Mouse (Mus musculus) ZHBTc4 (cell line): ENCODE results near the gene Mrgpra2b.
"Not testable (repeated sequence)": the region's sequence is repeated elsewhere in the genome, so short reads cannot be mapped to it uniquely, and the experiment has no call there.

Experiments
- DNase-seq: peaks from one replicate; pipeline ENCODE4 v3.0.0-alpha.2; 2011; ENCODE audit warnings: low read depth, low spot score

Mrgpra2b gene

DNA sequence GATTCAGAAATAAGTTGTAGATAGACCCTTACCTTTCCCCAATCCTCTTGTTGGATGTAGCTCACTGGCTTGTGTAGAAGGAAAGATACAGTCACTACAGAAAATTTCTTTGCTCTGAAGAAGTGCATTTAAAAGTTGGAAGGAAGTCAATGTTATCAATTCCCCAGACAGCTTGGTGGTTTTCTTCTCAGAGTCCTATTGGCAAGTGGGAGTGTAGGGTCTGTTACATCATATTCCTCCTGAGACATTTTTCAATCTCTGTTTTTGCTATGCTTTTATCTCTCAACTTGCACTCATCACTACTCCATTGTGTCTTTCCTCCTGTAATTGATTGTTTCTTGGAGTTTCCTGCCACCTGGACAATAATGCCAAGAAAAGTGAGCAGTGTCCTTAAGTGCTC lies at the start of gene Mrgpra2b:
Gene Mrgpra2b (minus strand): TSS at position 101 of the 400 bp plus-strand sequence.
- no peak for DNase-seq

DNA sequence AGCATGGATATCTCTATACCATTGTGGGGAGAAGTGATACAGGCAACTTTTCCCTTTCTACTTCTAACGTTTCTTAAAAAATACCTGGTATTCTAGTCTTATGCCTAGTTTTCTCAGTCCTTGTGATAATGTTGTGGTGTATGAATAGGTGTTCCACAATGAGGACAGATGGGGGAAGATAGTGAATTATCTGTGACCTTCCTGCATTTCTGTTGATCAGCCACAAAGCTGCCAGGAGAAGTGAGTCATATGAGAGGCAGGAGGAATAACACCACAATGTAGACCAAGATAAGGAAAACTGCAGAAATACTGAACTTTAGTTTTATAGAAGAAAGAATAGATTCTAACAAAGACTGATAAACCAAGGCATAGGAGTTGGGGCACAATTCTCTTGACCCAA lies 12.3 kb downstream of the Mrgpra2b start:
- DNase-seq = no peak

DNA sequence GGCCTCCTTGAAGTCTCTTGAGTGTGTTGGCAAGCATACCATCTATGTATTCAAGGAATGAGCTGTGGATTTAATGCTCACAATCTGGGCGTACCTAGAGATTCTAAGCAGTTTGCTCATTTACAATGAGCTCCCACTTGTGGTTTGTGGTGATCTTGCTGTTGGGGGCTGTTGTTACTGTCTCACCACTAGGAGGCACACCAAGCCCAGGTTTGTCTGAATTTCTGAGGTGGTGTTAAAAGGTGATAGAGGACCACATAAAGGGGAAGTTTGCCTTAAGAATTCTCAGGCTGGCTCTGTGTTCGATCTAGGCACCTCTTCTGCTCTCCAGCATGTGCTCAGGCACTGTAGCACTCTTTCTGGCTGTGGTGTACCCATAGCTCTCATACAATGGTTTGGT lies 13.6 kb downstream of the Mrgpra2b start:
- no peak for DNase-seq

DNA sequence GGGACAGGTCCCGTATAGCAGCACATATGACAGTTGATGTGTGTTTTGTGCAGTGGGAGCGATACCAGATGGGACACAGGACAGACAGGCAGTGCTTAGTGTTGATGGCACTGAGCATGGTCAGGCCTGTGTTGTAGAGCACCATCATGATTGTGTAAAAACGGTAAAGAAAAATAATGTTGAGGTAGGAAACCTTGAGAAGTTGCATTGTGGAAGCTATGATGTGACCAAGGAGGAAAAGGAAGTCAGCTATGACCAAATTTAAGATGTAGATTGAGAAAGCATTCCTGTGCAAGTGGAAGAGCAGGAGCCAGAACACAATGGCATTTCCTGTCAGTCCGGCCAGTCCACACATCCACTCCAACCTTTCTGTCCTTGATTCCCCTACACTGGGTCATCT lies 25.7 kb downstream of the Mrgpra2b start:
- DNase-seq = no peak

DNA sequence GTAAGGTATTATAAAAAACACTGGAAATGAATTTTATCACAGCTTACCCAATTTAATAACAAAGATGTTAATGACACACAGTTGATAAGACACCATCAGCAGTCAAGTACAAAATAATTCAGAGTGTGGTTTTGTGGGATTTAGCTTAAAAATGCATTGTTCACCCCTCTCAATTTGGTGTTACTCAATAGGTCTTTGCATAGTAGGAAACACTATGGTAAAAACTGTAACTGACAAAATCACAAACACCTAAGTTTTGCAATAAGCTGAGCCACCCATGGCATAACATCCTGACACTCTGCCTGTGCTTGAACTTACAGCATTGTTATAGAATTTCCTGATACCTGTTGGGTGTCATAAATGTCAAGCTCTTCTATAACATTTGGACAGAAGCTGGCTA lies 37.4 kb downstream of the Mrgpra2b start:
- not testable (repeated sequence) for DNase-seq

DNA sequence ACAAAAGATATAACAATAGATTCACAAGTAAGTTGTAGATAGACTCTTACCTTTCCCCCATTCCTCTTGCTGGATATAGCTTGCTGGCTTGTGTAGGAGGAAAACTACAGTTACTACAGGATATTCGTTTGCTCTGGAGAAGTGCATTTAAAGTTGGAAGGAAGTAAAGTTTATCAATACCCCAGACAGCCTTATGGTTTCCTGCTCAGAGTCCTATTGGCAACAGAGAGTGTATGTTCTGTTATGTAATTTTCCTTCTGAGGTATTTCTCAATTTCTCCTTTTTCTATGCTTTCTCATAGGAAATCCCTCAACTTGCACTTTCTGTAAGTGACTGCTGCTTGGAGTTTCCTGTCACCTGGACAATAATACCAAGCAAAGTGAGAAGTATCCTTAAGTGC lies 39.2 kb downstream of the Mrgpra2b start:
- not testable (repeated sequence) for DNase-seq

DNA sequence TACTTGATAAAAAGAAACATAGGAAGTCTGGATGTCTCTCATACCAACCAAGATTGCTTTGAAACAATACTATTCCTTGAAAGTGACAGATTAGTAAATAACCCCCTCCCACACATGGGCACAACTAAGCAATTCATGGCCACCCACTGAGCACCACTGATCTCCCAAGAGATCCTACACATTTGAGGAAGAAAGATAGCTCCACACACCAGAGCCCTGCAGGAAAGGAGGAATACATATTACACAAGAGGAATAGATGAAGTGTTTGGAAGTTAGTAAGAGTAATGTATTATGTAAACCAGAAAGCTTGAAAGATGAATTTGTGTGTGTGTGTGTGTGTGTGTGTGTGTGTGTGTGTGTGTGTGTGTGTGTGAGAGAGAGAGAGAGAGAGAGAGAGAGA lies 45.5 kb downstream of the Mrgpra2b start:
- not testable (repeated sequence) for DNase-seq

DNA sequence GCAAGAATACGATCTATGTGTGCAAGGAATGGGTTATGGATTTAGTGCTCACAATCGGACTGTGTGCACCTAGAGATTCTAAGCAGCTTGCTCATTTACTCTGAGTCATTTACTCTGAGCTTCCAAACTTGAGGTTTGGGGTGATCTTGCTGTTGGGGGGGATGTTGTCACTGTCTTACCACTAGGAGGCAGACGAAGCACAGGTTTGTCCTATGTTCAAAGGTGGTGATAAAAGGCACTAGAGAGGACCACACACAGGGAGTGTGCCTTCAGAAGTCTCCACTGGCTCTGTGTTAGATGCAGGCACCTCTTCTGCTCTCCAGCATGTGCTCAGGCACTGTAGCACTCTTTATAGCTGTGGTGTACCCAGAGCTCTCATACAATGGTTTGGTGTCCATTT lies 54.8 kb downstream of the Mrgpra2b start:
- DNase-seq = not testable (repeated sequence)

DNA sequence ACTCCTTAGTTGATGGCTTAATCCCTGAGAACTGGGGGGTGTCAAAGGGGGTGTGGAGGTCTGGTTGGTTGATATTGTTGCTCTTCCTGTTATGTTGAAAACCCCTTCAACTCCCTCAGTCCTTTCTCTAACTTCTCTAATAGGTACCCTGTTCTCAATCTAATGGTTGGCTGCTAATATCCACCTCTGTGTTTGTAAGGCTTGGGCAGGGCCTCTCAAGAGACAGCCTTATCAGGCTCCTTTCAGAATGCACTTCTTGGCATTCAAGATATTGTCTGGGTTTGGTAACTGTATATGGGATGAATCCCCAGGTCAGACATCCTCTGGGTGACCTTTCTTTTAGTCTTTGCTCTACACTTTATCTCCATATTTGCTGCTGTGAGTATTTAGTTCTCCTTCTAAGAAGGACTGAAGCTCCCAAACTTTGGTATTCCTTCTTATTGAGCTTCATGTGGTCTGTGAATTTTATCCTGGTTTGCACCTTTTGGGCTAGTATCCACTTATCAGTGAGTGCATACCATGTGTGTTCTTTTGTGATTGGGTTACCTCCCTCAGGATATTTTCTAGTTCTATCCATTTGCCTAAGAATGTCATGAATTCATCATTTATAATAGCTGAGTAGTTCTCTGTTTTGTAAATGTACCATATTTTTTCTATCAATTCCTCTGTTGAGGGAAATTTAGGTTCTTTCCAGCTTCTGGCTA lies 63.2 kb downstream of the Mrgpra2b start:
- not testable (repeated sequence) for DNase-seq

DNA sequence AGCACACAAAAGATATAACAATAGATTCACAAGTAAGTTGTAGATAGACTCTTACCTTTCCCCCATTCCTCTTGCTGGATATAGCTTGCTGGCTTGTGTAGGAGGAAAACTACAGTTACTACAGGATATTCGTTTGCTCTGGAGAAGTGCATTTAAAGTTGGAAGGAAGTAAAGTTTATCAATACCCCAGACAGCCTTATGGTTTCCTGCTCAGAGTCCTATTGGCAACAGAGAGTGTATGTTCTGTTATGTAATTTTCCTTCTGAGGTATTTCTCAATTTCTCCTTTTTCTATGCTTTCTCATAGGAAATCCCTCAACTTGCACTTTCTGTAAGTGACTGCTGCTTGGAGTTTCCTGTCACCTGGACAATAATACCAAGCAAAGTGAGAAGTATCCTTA lies 76.6 kb downstream of the Mrgpra2b start, which contains the start of gene Mrgpra2a:
Gene Mrgpra2a (minus strand): TSS at position 125 of the 400 bp plus-strand sequence.
- not testable (repeated sequence) for DNase-seq

DNA sequence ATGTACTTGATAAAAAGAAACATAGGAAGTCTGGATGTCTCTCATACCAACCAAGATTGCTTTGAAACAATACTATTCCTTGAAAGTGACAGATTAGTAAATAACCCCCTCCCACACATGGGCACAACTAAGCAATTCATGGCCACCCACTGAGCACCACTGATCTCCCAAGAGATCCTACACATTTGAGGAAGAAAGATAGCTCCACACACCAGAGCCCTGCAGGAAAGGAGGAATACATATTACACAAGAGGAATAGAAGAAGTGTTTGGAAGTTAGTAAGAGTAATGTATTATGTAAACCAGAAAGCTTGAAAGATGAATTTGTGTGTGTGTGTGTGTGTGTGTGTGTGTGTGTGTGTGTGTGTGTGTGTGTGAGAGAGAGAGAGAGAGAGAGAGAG lies 82.9 kb downstream of the Mrgpra2b start:
- DNase-seq = not testable (repeated sequence)

DNA sequence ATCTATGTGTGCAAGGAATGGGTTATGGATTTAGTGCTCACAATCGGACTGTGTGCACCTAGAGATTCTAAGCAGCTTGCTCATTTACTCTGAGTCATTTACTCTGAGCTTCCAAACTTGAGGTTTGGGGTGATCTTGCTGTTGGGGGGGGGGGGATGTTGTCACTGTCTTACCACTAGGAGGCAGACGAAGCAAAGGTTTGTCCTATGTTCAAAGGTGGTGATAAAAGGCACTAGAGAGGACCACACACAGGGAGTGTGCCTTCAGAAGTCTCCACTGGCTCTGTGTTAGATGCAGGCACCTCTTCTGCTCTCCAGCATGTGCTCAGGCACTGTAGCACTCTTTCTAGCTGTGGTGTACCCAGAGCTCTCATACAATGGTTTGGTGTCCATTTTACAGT lies 92.2 kb downstream of the Mrgpra2b start:
- not testable (repeated sequence) for DNase-seq

DNA sequence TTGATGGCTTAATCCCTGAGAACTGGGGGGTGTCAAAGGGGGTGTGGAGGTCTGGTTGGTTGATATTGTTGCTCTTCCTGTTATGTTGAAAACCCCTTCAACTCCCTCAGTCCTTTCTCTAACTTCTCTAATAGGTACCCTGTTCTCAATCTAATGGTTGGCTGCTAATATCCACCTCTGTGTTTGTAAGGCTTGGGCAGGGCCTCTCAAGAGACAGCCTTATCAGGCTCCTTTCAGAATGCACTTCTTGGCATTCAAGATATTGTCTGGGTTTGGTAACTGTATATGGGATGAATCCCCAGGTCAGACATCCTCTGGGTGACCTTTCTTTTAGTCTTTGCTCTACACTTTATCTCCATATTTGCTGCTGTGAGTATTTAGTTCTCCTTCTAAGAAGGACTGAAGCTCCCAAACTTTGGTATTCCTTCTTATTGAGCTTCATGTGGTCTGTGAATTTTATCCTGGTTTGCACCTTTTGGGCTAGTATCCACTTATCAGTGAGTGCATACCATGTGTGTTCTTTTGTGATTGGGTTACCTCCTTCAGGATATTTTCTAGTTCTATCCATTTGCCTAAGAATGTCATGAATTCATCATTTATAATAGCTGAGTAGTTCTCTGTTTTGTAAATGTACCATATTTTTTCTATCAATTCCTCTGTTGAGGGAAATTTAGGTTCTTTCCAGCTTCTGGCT lies 100.7 kb downstream of the Mrgpra2b start:
- not testable (repeated sequence) for DNase-seq
